Mouse (Mus musculus) E14TG2a.4 (cell line): Measurements from ENCODE around the gene Aldh9a1.

Source experiments
- CTCF ChIP-seq: conservative IDR thresholded peaks from 2 replicates; pipeline ENCODE4 v1.5.1; 2014; ENCODE audit warnings: low read length
- NANOG ChIP-seq: IDR thresholded peaks from 2 replicates; pipeline ENCODE4 v1.6.1; 2014; ENCODE audit warnings: borderline replicate concordance, low read length, mixed read lengths

GRCm38 (mm10) chr1:167374003-167374784 lies 24.4 kb downstream of the Aldh9a1 start:
- no peak for TF ChIP-seq CTCF
- TF ChIP-seq NANOG = no peak
